In genomic region chr4:52985216-52985615, GRCm38 (mm10) we compare ENCODE assay signal across 11 mouse cellular contexts. TPM values are rescaled to one million over a fixed set of nuclear protein-coding genes. Genes with fewer than 3 reads are reported as not detected.
DNase-seq lines count a peak whose midpoint lies in the region; ATAC-seq and TF ChIP-seq lines count a peak whose summit lies in the region.
"Had no signal": no experiment of that assay in that cellular context is flagged by ENCODE, and none has a peak within 500 bp of the region (broad histone marks: within the 10 kb centered on the region; RNA-seq: fewer than 3 reads in every experiment).

No protein-coding gene starts in this region.

- peak; percentile 19 for DNase-seq in CD4-positive, CD25-positive, alpha-beta regulatory T cell, adult 2 months (ENCODE audit: low read depth, low spot score)
- no peak for DNase-seq in liver, embryonic 14.5 days (ENCODE audit: low read depth in 3 of 3, low spot score in 3 of 3)
- DNase-seq in embryo, embryonic 11 days: peak; percentile 47
- no peak for DNase-seq in cerebellum, postnatal 4 days (ENCODE audit: low spot score in 2 of 2)
- DNase-seq in gastrocnemius, postnatal 36 days: no peak

- no peak overlapping the region for H3K9ac ChIP-seq in liver, embryonic 14.5 days (replicated peaks)
- H3K9ac ChIP-seq in liver, embryonic 12.5 days: no peak overlapping the region
- no peak overlapping the region for H3K9ac ChIP-seq in midbrain, embryonic 15.5 days
- H3K9ac ChIP-seq: embryonic facial prominence, embryonic 15.5 days had no signal

- 45% methylated on average over 2 of the region's 2 CpGs for WGBS in liver, embryonic 14.5 days (ENCODE audit: insufficient replicate concordance)
- WGBS in liver, embryonic 12.5 days (ENCODE audit: insufficient replicate concordance): 53% methylated on average over 2 of the region's 2 CpGs
- WGBS in midbrain, embryonic 15.5 days: 83% methylated on average over 2 of the region's 2 CpGs

- no peak for ATAC-seq in CD4-positive, CD25-positive, alpha-beta regulatory T cell, adult 4 months
- ATAC-seq in liver, embryonic 14.5 days (ENCODE audit: insufficient read depth): no peak
- ATAC-seq in liver, embryonic 12.5 days: no peak
- peak; percentile 73; the same call in 1 of the 2 replicates for ATAC-seq in midbrain, embryonic 15.5 days (replicated peaks)

- H3K9me3 ChIP-seq in liver, embryonic 14.5 days (ENCODE audit: control insufficient read depth, low read length): no peaks in the 10 kb centered on the region
- H3K9me3 ChIP-seq in liver, embryonic 12.5 days (replicated peaks): no peaks in the 10 kb centered on the region
- no peaks in the 10 kb centered on the region for H3K9me3 ChIP-seq in midbrain, embryonic 15.5 days
- H3K9me3 ChIP-seq: embryonic facial prominence, embryonic 15.5 days had no signal

- no peak overlapping the region for H3K4me2 ChIP-seq in liver, embryonic 14.5 days (ENCODE audit: low read depth)
- no peak overlapping the region for H3K4me2 ChIP-seq in liver, embryonic 12.5 days
- no peak overlapping the region for H3K4me2 ChIP-seq in midbrain, embryonic 15.5 days
- H3K4me2 ChIP-seq: embryonic facial prominence, embryonic 15.5 days had no signal

- no peak overlapping the region for H3K4me3 ChIP-seq in liver, embryonic 14.5 days (ENCODE audit: insufficient read depth in 1 of 2, low read depth in 2 of 2, low read length in 2 of 2)
- no peak overlapping the region for H3K4me3 ChIP-seq in liver, embryonic 12.5 days
- no peak overlapping the region for H3K4me3 ChIP-seq in midbrain, embryonic 15.5 days
- H3K4me3 ChIP-seq: embryonic facial prominence, embryonic 15.5 days had no signal

- no peak overlapping the region for H3K27ac ChIP-seq in liver, embryonic 14.5 days
- H3K27ac ChIP-seq in liver, embryonic 12.5 days: no peak overlapping the region
- H3K27ac ChIP-seq in midbrain, embryonic 15.5 days: no peak overlapping the region
- H3K27ac ChIP-seq: embryonic facial prominence, embryonic 15.5 days had no signal

- intact Hi-C loops in gastrocnemius, postnatal 36 days (cut with DNase I): no loop called here

- H3K36me3 ChIP-seq in liver, embryonic 14.5 days (replicated peaks; ENCODE audit: control insufficient read depth, insufficient read depth, low read depth): no peaks in the 10 kb centered on the region
- H3K36me3 ChIP-seq in liver, embryonic 12.5 days: no peaks in the 10 kb centered on the region
- H3K36me3 ChIP-seq in midbrain, embryonic 15.5 days (replicated peaks): no peaks in the 10 kb centered on the region
- H3K36me3 ChIP-seq: embryonic facial prominence, embryonic 15.5 days had no signal

- no peaks in the 10 kb centered on the region for H3K27me3 ChIP-seq in liver, embryonic 14.5 days (ENCODE audit: control insufficient read depth, insufficient read depth, low read length)
- no peaks in the 10 kb centered on the region for H3K27me3 ChIP-seq in liver, embryonic 12.5 days (replicated peaks)
- H3K27me3 ChIP-seq in midbrain, embryonic 15.5 days (replicated peaks): no peaks in the 10 kb centered on the region
- H3K27me3 ChIP-seq: embryonic facial prominence, embryonic 15.5 days had no signal

- TF ChIP-seq CTCF in liver, embryonic 14.5 days (IDR thresholded peaks at IDR 0.05; ENCODE audit: low read depth): peak; percentile 46

- H3K4me1 ChIP-seq in liver, embryonic 14.5 days (replicated peaks; ENCODE audit: control insufficient read depth in 2 of 2, insufficient read depth in 2 of 2, low read length in 1 of 2): no peaks in the 10 kb centered on the region
- no peaks in the 10 kb centered on the region for H3K4me1 ChIP-seq in liver, embryonic 12.5 days
- H3K4me1 ChIP-seq in midbrain, embryonic 15.5 days: no peaks in the 10 kb centered on the region

- no peak for TF ChIP-seq EP300 in liver, embryonic 14.5 days (IDR thresholded peaks at IDR 0.05; ENCODE audit: low read depth)

RNA-seq across cellular contexts. Expression of gene Nipsnap3a, which starts 3.9 kb away (rescaled TPM):
- polyA plus RNA-seq in CD4-positive, CD25-positive, alpha-beta regulatory T cell, adult 4 months (2017; shearing (Covaris generic)): under 1 TPM in 1 of 2 experiments, not detected in 1; 0.20 TPM
- not detected in 2 replicates for polyA plus RNA-seq in liver, embryonic 14.5 days (2012; rRNA removed)
- polyA plus RNA-seq in liver, embryonic 14.5 days (2014; fragmentation: Nextera tagmentation; extraction: Ambion mirVana): not detected in 2 replicates
- not detected in 2 replicates for polyA plus RNA-seq in liver, embryonic 12.5 days (2016; fragmentation: Nextera tagmentation; extraction: Ambion mirVana)
- not detected in 2 replicates for polyA plus RNA-seq in midbrain, embryonic 15.5 days (2015; fragmentation: Nextera tagmentation; extraction: Ambion mirVana)
- total RNA-seq in gastrocnemius, postnatal 36 days (2021): not detected
- total RNA-seq: left cerebral cortex, postnatal 36 days had no signal
- polyA plus RNA-seq: C2C12; embryonic facial prominence, embryonic 15.5 days had no signal

RNA-seq across cellular contexts. Expression of gene Olfr270, which starts 20.9 kb away (rescaled TPM):
- not detected for polyA plus RNA-seq in CD4-positive, CD25-positive, alpha-beta regulatory T cell, adult 4 months (2017; shearing (Covaris generic))
- polyA plus RNA-seq in liver, embryonic 14.5 days (2012; rRNA removed): not detected in 2 replicates
- not detected in 2 replicates for polyA plus RNA-seq in liver, embryonic 14.5 days (2014; fragmentation: Nextera tagmentation; extraction: Ambion mirVana)
- polyA plus RNA-seq in liver, embryonic 12.5 days (2016; fragmentation: Nextera tagmentation; extraction: Ambion mirVana): not detected in 2 replicates
- not detected in 2 replicates for polyA plus RNA-seq in midbrain, embryonic 15.5 days (2015; fragmentation: Nextera tagmentation; extraction: Ambion mirVana)
- not detected for total RNA-seq in gastrocnemius, postnatal 36 days (2021)
- total RNA-seq: left cerebral cortex, postnatal 36 days had no signal
- polyA plus RNA-seq: C2C12; embryonic facial prominence, embryonic 15.5 days had no signal

RNA-seq across cellular contexts. Expression of gene Nipsnap3b, which starts 26.5 kb away (rescaled TPM):
- polyA plus RNA-seq in CD4-positive, CD25-positive, alpha-beta regulatory T cell, adult 4 months (2017; shearing (Covaris generic)): 10 to 100 TPM; 72.0 to 87.5 TPM
- polyA plus RNA-seq in liver, embryonic 14.5 days (2012; rRNA removed): 12.0 and 13.2 TPM in 2 replicates
- 33.7 and 38.4 TPM in 2 replicates for polyA plus RNA-seq in liver, embryonic 14.5 days (2014; fragmentation: Nextera tagmentation; extraction: Ambion mirVana)
- 46.0 and 46.2 TPM in 2 replicates for polyA plus RNA-seq in liver, embryonic 12.5 days (2016; fragmentation: Nextera tagmentation; extraction: Ambion mirVana)
- 160 and 169 TPM in 2 replicates for polyA plus RNA-seq in midbrain, embryonic 15.5 days (2015; fragmentation: Nextera tagmentation; extraction: Ambion mirVana)
- total RNA-seq in gastrocnemius, postnatal 36 days (2021): 1 to 10 TPM; 2.0 to 2.3 TPM

Comparison
In these comparisons a context has a peak if more than half of its experiments do, and no peak if none do; other contexts are left out.
1. DNase-seq: peak in CD4-positive, CD25-positive, alpha-beta regulatory T cell, adult 2 months (single experiment) and embryo, embryonic 11 days (single experiment); none in liver, embryonic 14.5 days (0 of 3), cerebellum, postnatal 4 days (0 of 2) and gastrocnemius, postnatal 36 days (0 of 2).